In the genomic region with DNA sequence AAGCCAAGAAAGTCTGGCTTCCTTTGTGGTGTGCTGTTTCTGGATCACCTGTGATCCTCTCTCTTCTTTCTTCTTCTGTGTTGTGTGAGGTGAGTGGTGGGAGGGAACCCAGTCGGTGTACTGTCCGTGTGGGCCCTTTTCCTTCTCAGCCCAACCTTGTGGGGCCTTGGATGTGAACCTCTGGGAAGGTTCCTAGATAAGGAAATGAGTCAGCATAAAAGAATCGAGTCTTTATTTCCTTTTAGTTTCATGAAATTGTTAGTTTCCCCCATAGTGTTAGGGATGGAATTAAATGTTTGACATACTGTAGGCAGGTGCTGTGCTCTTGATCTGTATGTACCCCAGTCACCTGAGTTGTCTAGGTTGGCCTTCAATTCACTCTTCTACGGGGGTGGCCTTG, we compare ENCODE assay signal across 10 mouse cellular contexts. TPM values are rescaled to one million over a fixed set of nuclear protein-coding genes. Genes with fewer than 3 reads are reported as not detected.
DNase-seq lines count a peak whose midpoint lies in the region; ATAC-seq and TF ChIP-seq lines count a peak whose summit lies in the region.
"Had no signal": no experiment of that assay in that cellular context is flagged by ENCODE, and none has a peak within 500 bp of the region (broad histone marks: within the 10 kb centered on the region; RNA-seq: fewer than 3 reads in every experiment).

No protein-coding gene starts in this region.

- no peaks in the 10 kb centered on the region for H3K27me3 ChIP-seq in heart, embryonic 12.5 days (replicated peaks)
- H3K27me3 ChIP-seq in lung, embryonic 14.5 days (ENCODE audit: insufficient read depth, low read length): no peaks in the 10 kb centered on the region

- no peak for TF ChIP-seq CTCF in lung, embryonic 14.5 days (IDR thresholded peaks at IDR 0.05; ENCODE audit: low read depth)

- H3K4me3 ChIP-seq in heart, embryonic 12.5 days: no peak overlapping the region
- H3K4me3 ChIP-seq in lung, embryonic 14.5 days (ENCODE audit: low read depth, low read length): no peak overlapping the region

- ATAC-seq in heart, embryonic 12.5 days (ENCODE audit: insufficient number of reproducible peaks, low FRiP score): no peak
- no peak for ATAC-seq in lung, embryonic 14.5 days (ENCODE audit: insufficient read depth)
- ATAC-seq in erythroblast, adult 5-6 weeks (replicated peaks; ENCODE audit: low FRiP score, poor library complexity, severe bottlenecking): peak; percentile 50; the same call in 1 of the 2 replicates
- 0 out of 2 replicates have a peak, but pooled peaks have one; percentile 9 for ATAC-seq in megakaryocyte-erythroid progenitor cell, adult 5-6 weeks (replicated peaks; ENCODE audit: low FRiP score, low TSS enrichment, poor library complexity, severe bottlenecking)
- ATAC-seq: CD4-positive, CD25-positive, alpha-beta regulatory T cell, adult 4 months had no signal

- H3K9me3 ChIP-seq in heart, embryonic 12.5 days (replicated peaks): no peaks in the 10 kb centered on the region
- H3K9me3 ChIP-seq in lung, embryonic 14.5 days (ENCODE audit: low read depth, low read length): no peaks in the 10 kb centered on the region

- no peak overlapping the region for H3K4me2 ChIP-seq in heart, embryonic 12.5 days
- H3K4me2 ChIP-seq in lung, embryonic 14.5 days: no peak overlapping the region

- intact Hi-C loops in heart, postnatal 14 days (cut with DNase I): no loop called here

- 0 out of 2 replicates have a peak, but pooled peaks cover under 1% of the 10 kb centered on the region for H3K36me3 ChIP-seq in heart, embryonic 12.5 days
- H3K36me3 ChIP-seq in lung, embryonic 14.5 days (ENCODE audit: insufficient read depth): 0 out of 2 replicates have a peak, but pooled peaks cover 3% of the 10 kb centered on the region

- H3K9ac ChIP-seq in heart, embryonic 12.5 days: no peak overlapping the region
- H3K9ac ChIP-seq in lung, embryonic 14.5 days: no peak overlapping the region

- peak overlapping the region; percentile 86 for H3K27ac ChIP-seq in heart, embryonic 12.5 days (ENCODE audit: poor library complexity, severe bottlenecking)
- peak overlapping the region; percentile 64; the same call in 1 of the 2 replicates for H3K27ac ChIP-seq in lung, embryonic 14.5 days (ENCODE audit: low read depth)

- WGBS in heart, embryonic 12.5 days: 39% methylated on average over 4 of the region's 4 CpGs
- WGBS in lung, embryonic 14.5 days: 33% methylated on average over 4 of the region's 4 CpGs

- H3K4me1 ChIP-seq in heart, embryonic 12.5 days (replicated peaks): peaks cover 27% of the 10 kb centered on the region
- H3K4me1 ChIP-seq in lung, embryonic 14.5 days (ENCODE audit: insufficient read depth): peaks cover 23% of the 10 kb centered on the region

- DNase-seq in heart, postnatal 14 days: no peak
- no peak for DNase-seq in lung, embryonic 14.5 days
- no peak for DNase-seq in lung, postnatal 36 days
- DNase-seq in ovary, postnatal 14 days (ENCODE audit: low spot score): no peak
- DNase-seq in urinary bladder, adult 2 months (ENCODE audit: low spot score): no peak
- DNase-seq: right cerebral cortex, postnatal 14 days had no signal

RNA-seq across cellular contexts. Expression of a gene that starts 52.9 kb away (rescaled TPM):
- polyA plus RNA-seq in heart, embryonic 12.5 days (2016; fragmentation: Nextera tagmentation; extraction: Ambion mirVana): 37.6 and 40.7 TPM in 2 replicates
- 10 to 100 TPM; 18.3 to 22.0 TPM for total RNA-seq in heart, postnatal 14 days (2021)
- polyA plus RNA-seq in lung, embryonic 14.5 days (2014; fragmentation: Nextera tagmentation; extraction: Ambion mirVana): 47.7 and 48.2 TPM in 2 replicates
- 114 and 130 TPM in 2 replicates for total RNA-seq in erythroblast, adult 5-6 weeks (2015; ENCODE audit: low replicate concordance)
- total RNA-seq in erythroblast, adult 5-6 weeks (2017; ENCODE audit: low replicate concordance): 192 and 196 TPM in 2 replicates
- 39.4 and 53.2 TPM in 2 replicates for total RNA-seq in megakaryocyte-erythroid progenitor cell, adult 5-6 weeks (2014; fragmentation: Nextera tagmentation)
- 33.3 and 57.3 TPM in 2 replicates for total RNA-seq in megakaryocyte-erythroid progenitor cell, adult 5-6 weeks (2017)
- polyA plus RNA-seq in urinary bladder, adult 2 months (2012; rRNA removed): 18.4 and 22.5 TPM in 2 replicates

Comparison
In these comparisons a context has a peak if more than half of its experiments do, and no peak if none do; other contexts are left out.
1. ATAC-seq: peak in erythroblast, adult 5-6 weeks (single experiment) and megakaryocyte-erythroid progenitor cell, adult 5-6 weeks (single experiment); none in heart, embryonic 12.5 days (single experiment) and lung, embryonic 14.5 days (single experiment).